Mouse (Mus musculus) CH12.LX (cell line): ENCODE measurements around the gene Fbp1. TPM values are rescaled to one million over a fixed set of nuclear protein-coding genes. Genes with fewer than 3 reads are reported as not detected.

Source experiments
- DNase-seq: peaks from one replicate; pipeline ENCODE4 v3.0.0-alpha.2; 2013; ENCODE audit errors: extremely low read depth
- H3K27ac ChIP-seq: 2 replicates; pipeline ENCODE4 v1.5.1; 2012; ENCODE audit warnings: low read depth, mild to moderate bottlenecking, control low read depth, moderate library complexity; ENCODE audit not compliant: insufficient read depth
- H3K27me3 ChIP-seq: replicated peaks from 2 replicates; pipeline ENCODE3; 2012; ENCODE audit warnings: inconsistent platforms
- H3K36me3 ChIP-seq, 2 experiments: replicated peaks in 1 of 2; 2 replicates each; pipeline versions ENCODE3 to v1.6.1; 2012; ENCODE audit warnings: inconsistent platforms in 1 of 2, low read length in 1 of 2, mild to moderate bottlenecking in 1 of 2, mixed read lengths in 1 of 2, moderate library complexity in 1 of 2; ENCODE audit not compliant: control insufficient read depth in 1 of 2, insufficient read depth in 1 of 2
- H3K4me1 ChIP-seq, 2 experiments: 2 replicates each; pipeline ENCODE4 v1.6.1; 2012; ENCODE audit warnings: inconsistent platforms in 1 of 2, moderate library complexity in 1 of 2; ENCODE audit not compliant: insufficient read depth in 2 of 2, control insufficient read depth in 1 of 2
- H3K4me2 ChIP-seq: 2 replicates; pipeline ENCODE4 v1.6.1; 2012; ENCODE audit warnings: low read depth, mild to moderate bottlenecking, control low read depth; ENCODE audit not compliant: poor library complexity, insufficient read depth, severe bottlenecking
- H3K4me3 ChIP-seq, 3 experiments: fragments of 150-350 bp in 1 of 3; sonication (generic) in 1 of 3; replicated peaks in 1 of 3; 2 replicates each; pipeline versions ENCODE3 to v1.5.1; 2011 to 2012; ENCODE audit warnings: low read depth in 2 of 3, low read length in 2 of 3, mild to moderate bottlenecking in 2 of 3, moderate library complexity in 2 of 3, control low read depth in 1 of 3, improper control_type of control experiment in 1 of 3, inconsistent platforms in 1 of 3, mixed read lengths in 1 of 3; ENCODE audit not compliant: poor library complexity in 1 of 3
- H3K79me2 ChIP-seq: replicated peaks from 2 replicates; pipeline ENCODE4 v1.6.1; 2012; ENCODE audit warnings: mild to moderate bottlenecking, moderate library complexity; ENCODE audit not compliant: control insufficient read depth, poor library complexity, insufficient read depth, severe bottlenecking; ENCODE audit errors: extremely low read depth
- H3K9ac ChIP-seq: 2 replicates; pipeline ENCODE4 v1.6.1; 2012; ENCODE audit warnings: low read depth, mild to moderate bottlenecking, control low read depth, moderate library complexity; ENCODE audit not compliant: insufficient read depth
- H3K9me3 ChIP-seq: replicated peaks from 2 replicates; pipeline ENCODE3; 2012; ENCODE audit warnings: low read length, inconsistent platforms, mixed read lengths
- BHLHE40 ChIP-seq: IDR thresholded peaks from 2 replicates; pipeline ENCODE4 v1.6.1; 2011; ENCODE audit warnings: mild to moderate bottlenecking, low read depth, low read length, improper control_type of control experiment
- CTCF ChIP-seq, 2 experiments: IDR thresholded peaks in 1 of 2; conservative IDR thresholded peaks in 1 of 2; 2 replicates each; pipeline ENCODE4 v1.5.1; 2011 to 2012; ENCODE audit warnings: low read depth in 2 of 2, low read length in 2 of 2, improper control_type of control experiment in 1 of 2, inconsistent platforms in 1 of 2, mild to moderate bottlenecking in 1 of 2, moderate library complexity in 1 of 2
- E2F4 ChIP-seq: IDR thresholded peaks from 2 replicates; pipeline ENCODE4 v1.6.1; 2011; ENCODE audit warnings: low read depth, low read length, improper control_type of control experiment; ENCODE audit not compliant: insufficient replicate concordance
- ELF1 ChIP-seq: IDR thresholded peaks from 2 replicates; pipeline ENCODE4 v1.6.1; 2014; ENCODE audit warnings: low read depth, mild to moderate bottlenecking, inconsistent platforms, low read length, improper control_type of control experiment
- EP300 ChIP-seq: IDR thresholded peaks from 2 replicates; pipeline ENCODE4 v1.6.1; 2011; ENCODE audit warnings: low read length, improper control_type of control experiment
- HCFC1 ChIP-seq: IDR thresholded peaks from 2 replicates; pipeline ENCODE4 v1.6.1; 2012; ENCODE audit warnings: low read depth, mild to moderate bottlenecking, inconsistent platforms, low read length, improper control_type of control experiment
- MAFK ChIP-seq: IDR thresholded peaks from 2 replicates; pipeline ENCODE4 v1.6.1; 2011; ENCODE audit warnings: low read length, improper control_type of control experiment; ENCODE audit not compliant: insufficient replicate concordance
- NRF1 ChIP-seq: IDR thresholded peaks from 2 replicates; pipeline ENCODE4 v1.6.1; 2014; ENCODE audit warnings: low read depth, mild to moderate bottlenecking, inconsistent platforms, low read length, improper control_type of control experiment, moderate library complexity
- POLR2AphosphoS2 ChIP-seq: IDR thresholded peaks from 2 replicates; pipeline ENCODE4 v1.6.1; 2011; ENCODE audit warnings: low read depth, low read length, improper control_type of control experiment
- RCOR1 ChIP-seq: conservative IDR thresholded peaks from 2 replicates; pipeline ENCODE4 v1.6.1; 2012; ENCODE audit warnings: low read depth, mild to moderate bottlenecking, inconsistent platforms, low read length, improper control_type of control experiment
- SIN3A ChIP-seq: IDR thresholded peaks from 2 replicates; pipeline ENCODE4 v1.6.1; 2012; ENCODE audit warnings: low read length, improper control_type of control experiment, inconsistent platforms
- SMC3 ChIP-seq: IDR thresholded peaks from 2 replicates; pipeline ENCODE4 v1.6.1; 2011; ENCODE audit warnings: low read depth, low read length, improper control_type of control experiment
- TBP ChIP-seq: conservative IDR thresholded peaks from 2 replicates; pipeline ENCODE4 v1.6.1; 2011; ENCODE audit warnings: low read depth, low read length, improper control_type of control experiment
- TCF12 ChIP-seq: IDR thresholded peaks from 2 replicates; pipeline ENCODE4 v1.6.1; 2014; ENCODE audit warnings: low read depth, mild to moderate bottlenecking, inconsistent platforms, low read length, improper control_type of control experiment
- UBTF ChIP-seq: IDR thresholded peaks from 2 replicates; pipeline ENCODE4 v1.6.1; 2012; ENCODE audit warnings: low read depth, mild to moderate bottlenecking, inconsistent platforms, low read length, improper control_type of control experiment, moderate library complexity
- USF2 ChIP-seq: conservative IDR thresholded peaks from 2 replicates; pipeline ENCODE4 v1.6.1; 2011; ENCODE audit warnings: low read depth, low read length, improper control_type of control experiment
- ZC3H11A ChIP-seq: IDR thresholded peaks from 2 replicates; pipeline ENCODE4 v1.6.1; 2012; ENCODE audit warnings: low read depth, mild to moderate bottlenecking, inconsistent platforms, low read length, improper control_type of control experiment
- ZKSCAN1 ChIP-seq: IDR thresholded peaks from 2 replicates; pipeline ENCODE4 v1.6.1; 2012; ENCODE audit warnings: low read depth, inconsistent platforms, low read length, improper control_type of control experiment, borderline replicate concordance
- ZMIZ1 ChIP-seq: IDR thresholded peaks from 2 replicates; pipeline ENCODE4 v1.6.1; 2012; ENCODE audit warnings: low read depth, mild to moderate bottlenecking, inconsistent platforms, low read length, improper control_type of control experiment
- ZNF384 ChIP-seq: IDR thresholded peaks from 2 replicates; pipeline ENCODE4 v1.6.1; 2012; ENCODE audit warnings: low read depth, low read length, improper control_type of control experiment, inconsistent platforms
- dilution Hi-C: fragments of 300-500 bp; cut with MboI; formaldehyde crosslinking; loops from 2 replicates; pipeline ENCODE4 v1.14.3; 2020; ENCODE audit warnings: low sequenced_read_pairs; ENCODE audit not compliant: extremely low pct_unique_long_range_greater_than_20kb, extremely low pct_ligation_motif_present
- in situ Hi-C: fragments of 300-500 bp; cut with MboI; formaldehyde crosslinking; loops from 3 replicates; pipeline ENCODE4 v1.14.3; 2019; ENCODE audit warnings: low sequenced_read_pairs, low pct_ligation_motif_present, low pct_unique_long_range_greater_than_20kb, mixed read lengths
- polyA plus RNA-seq: library from polyadenylated mRNA; unstranded; fragments of >175 nt; gene quantifications from 2 replicates; pipeline ENCODE4 v1.2.1, GENCODE M21; 2012; ENCODE audit warnings: low read depth; ENCODE audit not compliant: insufficient read length
- total RNA-seq, 2 experiments: library from RNA; depleted of rRNA; stranded (reverse); fragments of 300-350 nt in 1 of 2; fragments of >200 nt in 1 of 2; gene quantifications; 2 replicates each; pipeline ENCODE4 v1.2.3; 2012 to 2014

Gene Fbp1
- total and polyA plus RNA-seq, 3 experiments: not detected

- Histone ChIP-seq H3K4me1 (peaks cover 0 to 7% of the 10 kb centered on the region in 2 experiments; a peak in 2 of 4 replicates), H3K9ac (no peak overlapping the region), H3K27me3 (no peaks in the 10 kb centered on the region), H3K9me3 (peaks cover 2% of the 10 kb centered on the region), H3K4me2 (no peak overlapping the region), H3K36me3 (no peaks in the 10 kb centered on the region), H3K27ac (no peak overlapping the region), H3K79me2 (no peaks in the 10 kb centered on the region), H3K4me3 (no peak overlapping the region)
- TF ChIP-seq TCF12 (no peak), POLR2AphosphoS2 (no peak), RCOR1 (no peak), ELF1 (no peak), TBP (no peak), ZMIZ1 (no peak), USF2 (no peak), ZC3H11A (no peak), MAFK (no peak), CTCF (conservative IDR thresholded peaks at IDR 0.05 in 1 of 2, IDR thresholded peaks at IDR 0.05 in 1 of 2; ENCODE audit: low read depth in 2 of 2, low read length in 2 of 2) (no peak), ZNF384 (no peak), SMC3 (no peak), E2F4 (no peak), ZKSCAN1 (no peak), BHLHE40 (no peak), EP300 (no peak), HCFC1 (no peak)
- in situ Hi-C loops: no loop called here
- dilution Hi-C loops: no loop called here
- no peak for DNase-seq
These were observed 29.5 kb upstream of the Fbp1 start for GRCm38 (mm10) chr13:62917416-62918110.

GRCm38 (mm10) chr13:62916675-62917074 is 28.6 kb upstream of the Fbp1 start:
- no peaks in the 10 kb centered on the region for H3K36me3 ChIP-seq
- H3K9ac ChIP-seq: no peak overlapping the region
- peaks cover 2% of the 10 kb centered on the region for H3K9me3 ChIP-seq
- H3K4me3 ChIP-seq: no peak overlapping the region
- DNase-seq: no peak
- dilution Hi-C loops: no loop called here
- H3K4me1 ChIP-seq: peaks cover 0 to 7% of the 10 kb centered on the region in 2 experiments; a peak in 2 of 4 replicates
- no peak overlapping the region for H3K4me2 ChIP-seq
- no peaks in the 10 kb centered on the region for H3K79me2 ChIP-seq
- no peaks in the 10 kb centered on the region for H3K27me3 ChIP-seq
- TF ChIP-seq UBTF (no peak), SIN3A (no peak), ZC3H11A (no peak), NRF1 (no peak), TCF12 (no peak), TBP (no peak)
- in situ Hi-C loops: no loop called here
- no peak overlapping the region for H3K27ac ChIP-seq
